Mouse (Mus musculus) stomach, embryonic 15.5 days (tissue): ENCODE data around the gene Ces1a. TPM values are rescaled to one million over a fixed set of nuclear protein-coding genes. Genes with fewer than 3 reads are reported as not detected.

Experiments
- ATAC-seq: fragments of 200-750 bp; cut with Nextera tagmentation; 2 replicates; pipeline ENCODE4 v1.8.0; 2017; ENCODE audit warnings: low read depth, moderate number of reproducible peaks, moderate TSS enrichment; ENCODE audit not compliant: insufficient read depth, low FRiP score
- H3K27ac ChIP-seq: fragments of 300-500 bp; sonication (generic); 2 replicates; pipeline ENCODE4 v1.5.1; 2015; ENCODE audit warnings: mild to moderate bottlenecking, inconsistent platforms
- H3K27me3 ChIP-seq: fragments of 300-500 bp; sonication (generic); replicated peaks from 2 replicates; pipeline ENCODE4 v1.6.1; 2015; ENCODE audit warnings: inconsistent platforms
- H3K36me3 ChIP-seq: fragments of 300-500 bp; sonication (generic); 2 replicates; pipeline ENCODE4 v1.6.1; 2015; ENCODE audit warnings: inconsistent platforms
- H3K4me1 ChIP-seq: fragments of 300-500 bp; sonication (generic); 2 replicates; pipeline ENCODE4 v1.6.1; 2015; ENCODE audit warnings: inconsistent platforms
- H3K4me2 ChIP-seq: fragments of 300-500 bp; sonication (generic); 2 replicates; pipeline ENCODE4 v1.6.1; 2015; ENCODE audit warnings: mild to moderate bottlenecking, inconsistent platforms
- H3K4me3 ChIP-seq: fragments of 300-500 bp; sonication (generic); replicated peaks from 2 replicates; pipeline ENCODE4 v1.5.1; 2015; ENCODE audit warnings: inconsistent platforms
- H3K9ac ChIP-seq: fragments of 300-500 bp; sonication (generic); 2 replicates; pipeline ENCODE4 v1.6.1; 2015; ENCODE audit warnings: inconsistent platforms
- H3K9me3 ChIP-seq: fragments of 300-500 bp; sonication (generic); 2 replicates; pipeline ENCODE4 v1.6.1; 2016; ENCODE audit warnings: inconsistent platforms
- WGBS: fragments of 180-500 bp; shearing (Covaris S2); methylation state at CpG from one replicate; pipeline ENCODE4 v1.1.7; 2015; 5-methylcytosine and 5-hydroxymethylcytosine counted together
- polyA plus RNA-seq: library from polyadenylated mRNA; unstranded; fragments of >200 nt; fragmentation: Nextera tagmentation; extraction: Ambion mirVana; gene quantifications from 2 replicates; pipeline ENCODE4 v1.2.1, GENCODE M21; 2015

Gene Ces1a
- polyA plus RNA-seq, 1 experiment from 2014 or later: not detected

GRCm38 (mm10) chr8:92976656-92977055 is 71.3 kb downstream of the Ces1a start:
- no peak overlapping the region for H3K9ac ChIP-seq
- H3K27me3 ChIP-seq: no peaks in the 10 kb centered on the region
- H3K4me3 ChIP-seq: no peak overlapping the region
- 82% methylated on average over 5 of the region's 5 CpGs for WGBS
- ATAC-seq: no peak
- H3K4me1 ChIP-seq: no peaks in the 10 kb centered on the region
- no peak overlapping the region for H3K27ac ChIP-seq
- no peak overlapping the region for H3K4me2 ChIP-seq
- H3K36me3 ChIP-seq: no peaks in the 10 kb centered on the region
- no peaks in the 10 kb centered on the region for H3K9me3 ChIP-seq

- 51% methylated on average over 5 of the region's 5 CpGs for WGBS
- H3K27me3 ChIP-seq: no peaks in the 10 kb centered on the region
- no peak overlapping the region for H3K4me2 ChIP-seq
- H3K9ac ChIP-seq: no peak overlapping the region
- H3K9me3 ChIP-seq: no peaks in the 10 kb centered on the region
- no peak overlapping the region for H3K27ac ChIP-seq
- H3K4me3 ChIP-seq: no peak overlapping the region
- H3K36me3 ChIP-seq: no peaks in the 10 kb centered on the region
- no peaks in the 10 kb centered on the region for H3K4me1 ChIP-seq
- ATAC-seq: peak; percentile 77; the same call in 1 of the 2 replicates
Measured at GRCm38 (mm10) chr8:92972949-92973348, 75.0 kb downstream of the Ces1a start.

Other genes starting within 250 kb of the Ces1a start
- gene Mmp2, start 220.9 kb downstream of the Ces1a start, polyA plus RNA-seq: 159 and 169 TPM in 2 replicates
- 10.4 and 14.2 TPM in 2 replicates for gene Lpcat2, start 192.9 kb downstream of the Ces1a start, polyA plus RNA-seq
- 3.8 and 7.5 TPM in 2 replicates for gene Capns2, start 146.8 kb downstream of the Ces1a start, polyA plus RNA-seq
- 0.27 and 0.77 TPM in 2 replicates for gene Slc6a2, start 88.1 kb downstream of the Ces1a start, polyA plus RNA-seq
- gene Ces1b, start 31.8 kb upstream of the Ces1a start, polyA plus RNA-seq: 0.15 TPM in 1 of 2 replicates, not detected in the other
- 0.23 and 0.34 TPM in 2 replicates for gene Ces1c, start 83.1 kb upstream of the Ces1a start, polyA plus RNA-seq
- 2.5 TPM in 2 replicates for gene Ces1d, start 149.6 kb upstream of the Ces1a start, polyA plus RNA-seq
- 1.1 and 1.2 TPM in 2 replicates for gene Ces1e, start 181.4 kb upstream of the Ces1a start, polyA plus RNA-seq
- 0.12 and 0.18 TPM in 2 replicates for gene Ces1f, start 231.6 kb upstream of the Ces1a start, polyA plus RNA-seq